Mouse (Mus musculus) liver, embryonic 14.5 days (tissue): ENCODE data around the gene Kat7. TPM values are rescaled to one million over a fixed set of nuclear protein-coding genes. Genes with fewer than 3 reads are reported as not detected.

Experiments used
- ATAC-seq: fragments of 200-750 bp; cut with Nextera tagmentation; 2 replicates; pipeline ENCODE4 v1.8.0; 2017; ENCODE audit warnings: moderate number of reproducible peaks, mild to moderate bottlenecking, moderate library complexity; ENCODE audit not compliant: insufficient read depth
- DNase-seq, 3 experiments: peaks; one replicate each; pipeline ENCODE4 v3.0.0-alpha.2; 2012 to 2013; ENCODE audit warnings: low read depth in 3 of 3, low spot score in 3 of 3
- H3K27ac ChIP-seq: fragments of 300-500 bp; sonication (generic); 2 replicates; pipeline ENCODE4 v1.5.1; 2014; ENCODE audit warnings: moderate library complexity, mild to moderate bottlenecking, control low read depth, inconsistent platforms
- H3K27me3 ChIP-seq: fragments of 300-500 bp; sonication (generic); 2 replicates; pipeline ENCODE4 v1.6.1; 2014; ENCODE audit warnings: mild to moderate bottlenecking, low read length, moderate library complexity; ENCODE audit not compliant: control insufficient read depth, insufficient read depth
- H3K36me3 ChIP-seq: fragments of 300-500 bp; sonication (generic); replicated peaks from 2 replicates; pipeline ENCODE4 v1.6.1; 2014; ENCODE audit warnings: low read depth; ENCODE audit not compliant: control insufficient read depth, insufficient read depth
- H3K4me1 ChIP-seq, 2 experiments: fragments of 200-500 bp in 1 of 2; fragments of 300-500 bp in 1 of 2; sonication (generic) in 1 of 2; replicated peaks; 2 replicates each; pipeline ENCODE4 v1.6.1; 2012 to 2014; ENCODE audit warnings: antibody characterized with exemption in 1 of 2, inconsistent platforms in 1 of 2, low read length in 1 of 2; ENCODE audit not compliant: control insufficient read depth in 2 of 2, insufficient read depth in 2 of 2
- H3K4me2 ChIP-seq: fragments of 300-500 bp; sonication (generic); 2 replicates; pipeline ENCODE4 v1.6.1; 2014; ENCODE audit warnings: low read depth, mild to moderate bottlenecking, control low read depth, moderate library complexity
- H3K4me3 ChIP-seq, 2 experiments: fragments of 200-500 bp in 1 of 2; fragments of 300-500 bp in 1 of 2; sonication (generic) in 1 of 2; 2 replicates each; pipeline ENCODE4 v1.5.1; 2012 to 2014; ENCODE audit warnings: low read depth in 2 of 2, low read length in 2 of 2, mild to moderate bottlenecking in 2 of 2, control low read depth in 1 of 2, inconsistent platforms in 1 of 2, moderate library complexity in 1 of 2; ENCODE audit not compliant: insufficient read depth in 1 of 2
- H3K9ac ChIP-seq: fragments of 300-500 bp; sonication (generic); replicated peaks from 2 replicates; pipeline ENCODE4 v1.6.1; 2014; ENCODE audit warnings: mild to moderate bottlenecking, control low read depth, moderate library complexity
- H3K9me3 ChIP-seq: fragments of 300-500 bp; sonication (generic); 2 replicates; pipeline ENCODE4 v1.6.1; 2016; ENCODE audit warnings: low read length, mixed read lengths; ENCODE audit not compliant: control insufficient read depth
- CTCF ChIP-seq: IDR thresholded peaks from 2 replicates; pipeline ENCODE4 v1.5.1; 2016; ENCODE audit warnings: antibody characterized with exemption, low read depth, control low read depth
- EP300 ChIP-seq: IDR thresholded peaks from 2 replicates; pipeline ENCODE4 v1.6.1; 2016; ENCODE audit warnings: antibody characterized with exemption, low read depth
- WGBS: fragments of 180-500 bp; shearing (Covaris S2); extraction: QIAGEN DNeasy Blood & Tissue Kit; methylation state at CpG from one replicate; pipeline ENCODE4 v1.1.7; 2014; ENCODE audit not compliant: insufficient replicate concordance; 5-methylcytosine and 5-hydroxymethylcytosine counted together
- polyA plus RNA-seq, 2 experiments: library from polyadenylated mRNA; depleted of rRNA in 1 of 2; stranded (reverse) in 1 of 2; unstranded in 1 of 2; fragments of >200 nt; fragmentation: Nextera tagmentation in 1 of 2; extraction: Ambion mirVana in 1 of 2; gene quantifications; 2 replicates each; pipeline versions ENCODE4 v1.2.1 to v1.2.3; 2012 to 2014

Kat7 gene
- polyA plus RNA-seq, 2 experiments, result 19.4 to 23.6 TPM

DNA sequence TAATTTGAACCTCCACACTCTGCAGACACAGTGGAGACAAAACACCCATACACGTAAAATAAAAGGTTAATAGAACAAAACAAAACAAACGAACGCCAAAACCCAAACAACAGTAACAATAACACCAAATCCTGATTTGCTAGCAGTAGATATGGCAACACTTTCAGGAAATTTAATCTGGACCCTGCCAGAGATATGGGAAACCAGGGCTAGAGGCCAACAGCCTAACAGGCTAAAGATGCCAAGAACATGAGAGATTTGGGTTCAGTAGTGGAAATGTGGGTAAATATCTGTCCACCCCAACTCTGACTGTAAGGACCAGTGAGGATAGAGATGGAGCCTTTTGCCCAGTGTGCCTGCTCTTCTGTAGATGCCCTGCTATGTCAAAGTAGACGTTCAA is 52.1 kb downstream of the Kat7 start:
- Histone ChIP-seq H3K4me2 (no peak overlapping the region), H3K9ac (no peak overlapping the region), H3K27ac (no peak overlapping the region), H3K4me1 (peaks cover 4 to 6% of the 10 kb centered on the region in 2 experiments; a peak in 2 of 4 replicates), H3K27me3 (no peaks in the 10 kb centered on the region; the same call in 1 of the 2 replicates), H3K9me3 (no peaks in the 10 kb centered on the region), H3K4me3 (no peak overlapping the region), H3K36me3 (no peaks in the 10 kb centered on the region)
- DNase-seq (no peak), ATAC-seq (no peak)
- 50% methylated on average over 4 of the region's 4 CpGs for WGBS
- TF ChIP-seq CTCF (no peak), EP300 (no peak)

DNA sequence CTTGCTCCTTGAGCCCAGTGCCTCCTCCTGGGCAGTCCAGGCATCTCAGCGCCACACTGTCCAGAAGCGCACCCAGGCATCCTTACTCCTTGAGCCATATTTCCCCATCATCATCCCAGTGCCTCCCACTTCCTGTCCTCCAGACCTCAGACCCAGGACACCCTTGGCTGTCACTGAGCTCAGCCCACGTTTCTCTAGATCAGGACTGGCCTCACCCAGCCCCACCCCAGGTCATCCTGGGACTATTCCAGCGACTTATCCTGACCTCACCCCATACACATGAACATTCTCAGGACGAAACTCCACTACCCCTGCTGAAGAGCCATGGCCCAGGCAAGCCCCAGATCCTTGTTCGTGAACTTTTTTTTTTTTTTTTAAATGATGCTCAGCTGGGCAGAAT is 54.3 kb downstream of the Kat7 start:
- H3K36me3 ChIP-seq, result no peaks in the 10 kb centered on the region
- no peak overlapping the region for H3K27ac ChIP-seq
- H3K4me2 ChIP-seq, result no peak overlapping the region
- TF ChIP-seq EP300 (no peak), CTCF (0 out of 2 replicates have a peak, but pooled peaks have one; percentile 5)
- ATAC-seq (no peak), DNase-seq (no peak)
- no peaks in the 10 kb centered on the region; the same call in 1 of the 2 replicates for H3K27me3 ChIP-seq
- H3K9me3 ChIP-seq, result no peaks in the 10 kb centered on the region
- WGBS, result 56% methylated on average over 6 of the region's 6 CpGs
- no peak overlapping the region for H3K9ac ChIP-seq
- no peak overlapping the region for H3K4me3 ChIP-seq
- peaks cover 3 to 4% of the 10 kb centered on the region in 2 experiments; a peak in 1 of 4 replicates for H3K4me1 ChIP-seq

DNA sequence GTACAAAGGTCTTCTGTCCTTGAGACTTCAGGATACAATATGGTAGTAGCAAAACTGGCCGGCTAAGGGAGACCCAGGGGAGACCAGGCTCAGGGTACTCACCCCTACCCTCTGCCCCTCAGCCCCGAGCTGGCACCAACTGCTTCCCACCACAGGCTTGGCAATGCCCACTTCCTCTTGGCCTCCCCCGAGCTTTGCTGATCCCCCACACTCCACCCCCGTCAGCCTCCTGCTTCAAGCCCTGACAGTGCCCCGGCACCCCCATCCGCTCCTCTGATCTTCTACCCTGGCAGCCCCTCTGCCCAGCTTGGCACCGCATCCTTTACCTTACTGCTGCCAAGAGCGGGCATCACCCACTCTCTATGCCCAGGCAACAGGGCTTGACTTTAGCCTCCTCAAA is 55.9 kb downstream of the Kat7 start:
- ATAC-seq (no peak), DNase-seq (no peak)
- Histone ChIP-seq H3K27me3 (no peaks in the 10 kb centered on the region), H3K4me1 (peaks cover 0 to 4% of the 10 kb centered on the region in 2 experiments; a peak in 1 of 4 replicates), H3K4me3 (no peak overlapping the region), H3K9ac (no peak overlapping the region), H3K4me2 (no peak overlapping the region), H3K27ac (no peak overlapping the region), H3K36me3 (no peaks in the 10 kb centered on the region), H3K9me3 (no peaks in the 10 kb centered on the region)
- TF ChIP-seq EP300, result no peak
- WGBS, result 61% methylated on average over 8 of the region's 8 CpGs

DNA sequence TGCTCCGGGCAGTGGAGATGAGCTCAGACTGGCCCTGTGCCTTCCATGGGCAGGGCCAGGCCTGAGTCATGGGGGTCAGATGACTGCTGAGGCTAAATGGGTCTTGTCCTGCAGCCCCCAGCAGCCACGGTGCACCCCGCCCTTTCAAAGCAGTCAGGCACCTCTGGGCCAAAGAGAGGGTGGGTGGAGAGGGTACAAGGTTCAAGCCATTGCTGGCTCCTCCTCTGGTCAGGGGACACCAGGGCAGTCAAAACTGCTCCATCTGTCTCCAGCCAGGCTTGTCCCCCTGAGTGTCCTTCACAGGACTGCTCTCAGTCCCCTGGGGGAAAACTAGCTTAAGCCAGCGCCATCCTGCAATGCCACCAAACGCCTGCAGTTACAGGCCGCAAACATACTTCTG is 57.9 kb downstream of the Kat7 start:
- H3K36me3 ChIP-seq, result no peaks in the 10 kb centered on the region
- TF ChIP-seq CTCF, result no peak
- no peak for TF ChIP-seq EP300
- ATAC-seq, result peak; percentile 57
- no peak overlapping the region for H3K4me3 ChIP-seq
- no peaks in the 10 kb centered on the region for H3K4me1 ChIP-seq
- H3K27me3 ChIP-seq, result no peaks in the 10 kb centered on the region
- no peak overlapping the region for H3K4me2 ChIP-seq
- H3K9me3 ChIP-seq, result no peaks in the 10 kb centered on the region
- no peak for DNase-seq
- H3K27ac ChIP-seq, result no peak overlapping the region
- H3K9ac ChIP-seq, result no peak overlapping the region
- 58% methylated on average over 6 of the region's 6 CpGs for WGBS

DNA sequence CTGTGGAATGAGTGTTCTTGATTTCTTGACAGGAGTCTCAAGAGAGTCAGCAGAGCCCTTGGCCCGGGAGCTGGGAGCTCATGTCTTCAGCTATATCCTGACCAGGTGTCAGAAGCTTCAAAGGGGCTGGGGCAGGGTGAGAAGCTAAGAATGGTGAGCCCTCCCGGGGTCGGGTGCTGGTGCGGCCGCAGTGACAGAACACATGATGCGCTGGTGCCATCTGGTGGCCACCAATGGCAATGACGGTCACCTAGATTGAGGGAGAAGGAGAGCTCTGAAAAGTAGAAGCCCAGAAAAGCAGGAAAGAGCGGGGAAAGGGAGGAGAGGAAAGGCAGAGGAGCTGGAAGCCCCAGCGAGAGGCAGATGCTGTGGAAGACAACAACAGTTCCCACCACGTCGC is 58.8 kb downstream of the Kat7 start:
- ATAC-seq (no peak), DNase-seq (peak in 1 of 3 experiments; percentile 30)
- 4% methylated on average over 11 of the region's 11 CpGs for WGBS
- Histone ChIP-seq H3K27me3 (no peaks in the 10 kb centered on the region), H3K4me1 (no peaks in the 10 kb centered on the region), H3K36me3 (no peaks in the 10 kb centered on the region), H3K9ac (no peak overlapping the region), H3K4me2 (no peak overlapping the region), H3K4me3 (no peak overlapping the region), H3K9me3 (no peaks in the 10 kb centered on the region), H3K27ac (no peak overlapping the region)
- TF ChIP-seq EP300, result no peak
- peak; percentile 94 for TF ChIP-seq CTCF
